Mouse (Mus musculus) liver, embryonic 14.5 days (tissue): ENCODE results near the gene Dach2.

ENCODE experiments used
- CTCF ChIP-seq: IDR thresholded peaks from 2 replicates; pipeline ENCODE4 v1.5.1; 2016; ENCODE audit warnings: antibody characterized with exemption, low read depth, control low read depth
- EP300 ChIP-seq: IDR thresholded peaks from 2 replicates; pipeline ENCODE4 v1.6.1; 2016; ENCODE audit warnings: antibody characterized with exemption, low read depth

DNA sequence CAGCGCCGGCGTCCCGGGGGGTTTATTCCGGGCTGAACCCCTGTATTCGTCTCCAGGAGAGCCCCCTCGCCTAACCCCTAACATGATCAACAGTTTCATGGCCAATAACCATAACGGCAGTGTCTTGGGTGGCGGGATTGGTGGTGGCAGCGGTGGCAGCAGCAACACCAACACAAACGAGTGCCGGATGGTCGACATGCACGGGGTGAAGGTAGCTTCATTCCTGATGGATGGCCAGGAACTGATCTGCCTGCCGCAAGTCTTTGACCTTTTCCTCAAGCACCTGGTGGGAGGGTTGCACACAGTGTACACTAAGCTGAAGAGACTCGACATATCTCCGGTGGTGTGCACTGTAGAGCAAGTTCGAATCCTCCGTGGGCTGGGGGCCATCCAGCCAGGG lies 1.2 kb downstream of the Dach2 start:
- no peak for TF ChIP-seq CTCF
- TF ChIP-seq EP300: no peak
